Mouse (Mus musculus) large intestine, adult 2 months (tissue): ENCODE measurements at regions not wholly inside any gene's neighbourhood (a gene's known extent, or its start where the extent isn't known, plus 50 kb on each side); places are given as distances from the start of the nearest gene placed in this dataset.
"Not testable (repeated sequence)": the region's sequence is repeated elsewhere in the genome, so short reads cannot be mapped to it uniquely, and the experiment has no call there.

ENCODE experiments used
- DNase-seq: peaks from one replicate; pipeline ENCODE4 v3.0.0-alpha.2; 2012; ENCODE audit warnings: low read depth, low spot score
- WGBS: fragments of 180-500 bp; shearing (Covaris S2); methylation state at CpG from one replicate; pipeline ENCODE4 v1.1.7; 2018; 5-methylcytosine and 5-hydroxymethylcytosine counted together

DNA sequence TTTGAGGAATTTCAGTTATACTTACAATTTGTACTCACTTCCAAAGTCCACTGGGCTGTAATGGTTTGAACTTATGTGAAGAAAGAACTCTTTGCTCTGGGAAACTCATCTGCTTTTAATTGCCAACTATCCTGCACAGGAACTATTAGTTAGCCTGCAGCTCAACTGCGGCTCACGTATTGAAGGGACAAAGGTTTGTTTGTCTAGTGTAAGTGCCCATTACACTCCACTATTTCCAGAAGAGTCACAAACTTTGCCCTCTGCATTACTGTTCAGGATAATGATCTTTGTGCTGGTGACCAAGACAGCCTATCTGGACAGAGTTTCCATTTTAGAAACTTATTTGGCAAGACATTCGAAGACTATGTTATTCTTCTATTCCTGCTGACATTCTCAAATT lies 74.5 kb downstream of the Slc10a2 start:
- DNase-seq = peak; percentile 56
- 16% methylated on average over 3 of the region's 3 CpGs for WGBS

DNA sequence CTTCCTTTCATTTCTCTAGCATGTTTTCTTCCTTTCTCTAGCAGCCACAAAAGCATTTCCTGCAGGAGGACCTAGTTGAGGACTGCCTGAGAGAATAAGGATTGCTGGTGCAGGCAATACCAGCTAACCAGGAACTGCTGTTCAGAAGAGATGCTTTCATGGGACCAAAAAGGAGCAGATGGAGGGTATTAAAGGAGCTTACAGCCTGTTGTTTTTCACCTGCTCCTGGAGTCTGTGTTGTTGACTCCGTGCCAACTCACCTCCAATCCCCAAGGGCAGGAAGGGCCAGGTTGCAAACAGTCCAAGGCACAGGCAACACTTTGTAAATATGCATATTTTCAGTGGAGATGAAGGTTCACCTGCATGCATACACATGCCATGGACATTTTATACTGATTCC lies 92.8 kb downstream of the Slc10a2 start:
- WGBS = 15% methylated on average over 1 of the region's 1 CpGs
- no peak for DNase-seq

DNA sequence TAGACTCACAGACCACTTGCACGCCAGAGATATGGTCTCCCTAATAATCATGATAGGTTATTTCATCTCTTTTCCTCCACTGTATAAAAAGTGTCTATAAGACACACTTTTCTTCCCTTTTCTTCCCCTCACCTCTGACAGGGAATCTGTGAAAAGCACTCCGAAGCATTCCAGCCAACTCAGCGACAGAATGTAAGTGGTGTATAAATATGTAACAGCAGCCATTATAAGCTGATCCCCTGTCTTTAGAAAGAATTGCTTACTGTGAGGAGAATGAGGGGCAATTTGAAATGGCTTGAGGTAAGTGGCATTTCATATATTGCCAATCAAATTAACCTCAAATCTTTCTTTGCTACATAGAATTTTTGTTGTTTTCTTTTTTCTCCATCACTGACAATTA lies 93.4 kb downstream of the Slc10a2 start:
- WGBS = 83% methylated on average over 3 of the region's 3 CpGs
- DNase-seq = no peak

DNA sequence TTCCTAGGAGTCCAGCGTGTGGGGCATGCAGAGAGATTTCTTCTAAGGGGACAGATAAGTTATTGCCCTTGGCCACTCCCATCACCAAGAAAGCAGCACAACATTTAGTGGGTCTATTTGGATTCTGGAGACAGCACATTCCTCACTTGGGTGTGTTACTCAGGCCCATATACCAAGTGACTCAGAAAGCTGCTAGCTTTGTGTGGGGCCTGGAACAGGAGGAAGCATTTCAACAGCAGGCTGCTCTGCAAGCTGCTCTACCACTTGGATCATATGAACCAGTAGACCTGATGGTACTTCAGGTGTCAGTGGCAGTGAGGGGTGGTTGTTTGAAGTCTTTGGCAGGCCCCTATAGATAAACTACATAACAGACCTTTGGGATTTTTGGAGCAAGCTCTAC lies 101.8 kb downstream of the Slc10a2 start:
- not testable (repeated sequence) for DNase-seq
- 38% methylated on average over 1 of the region's 1 CpGs for WGBS
